In genomic region chr14:48012361-48013215, GRCm38 (mm10) we compare ENCODE assay signal across 13 mouse cellular contexts.
A peak's percentile ranks its signal among the peaks of the same experiment; 100 is the strongest.
DNase-seq lines count a peak whose midpoint lies in the region; ATAC-seq and TF ChIP-seq lines count a peak whose summit lies in the region.
"Had no signal": no experiment of that assay in that cellular context is flagged by ENCODE, and none has a peak within 500 bp of the region (broad histone marks: within the 10 kb centered on the region; RNA-seq: fewer than 3 reads in every experiment).

No protein-coding gene starts in this region.

- peak overlapping the region; percentile 35 for H3K27ac ChIP-seq in kidney, adult 2 months (ENCODE audit: insufficient read depth, low read depth, low read length)
- H3K27ac ChIP-seq in kidney, embryonic 14.5 days (ENCODE audit: low read depth, low read length): no peak overlapping the region
- H3K27ac ChIP-seq in ES-E14 (ENCODE audit: insufficient read depth, low read depth, low read length, poor library complexity, severe bottlenecking): no peak overlapping the region
- H3K27ac ChIP-seq in hindbrain, postnatal 0 days: peak overlapping the region; percentile 5; the same call in 1 of the 2 replicates
- H3K27ac ChIP-seq: embryonic facial prominence, embryonic 10.5 days; heart, embryonic 10.5 days; limb, embryonic 13.5 days had no signal

- H3K36me3 ChIP-seq in kidney, adult 2 months (ENCODE audit: control insufficient read depth, insufficient read depth, low read length): no peaks in the 10 kb centered on the region
- no peaks in the 10 kb centered on the region for H3K36me3 ChIP-seq in kidney, embryonic 14.5 days (ENCODE audit: control insufficient read depth, insufficient read depth, low read length)
- H3K36me3 ChIP-seq in ES-E14 (ENCODE audit: control insufficient read depth, insufficient read depth, low read length, poor library complexity, severe bottlenecking): no peaks in the 10 kb centered on the region
- no peaks in the 10 kb centered on the region for H3K36me3 ChIP-seq in hindbrain, postnatal 0 days (ENCODE audit: insufficient read depth, low read length)
- H3K36me3 ChIP-seq: embryonic facial prominence, embryonic 10.5 days; heart, embryonic 10.5 days; limb, embryonic 13.5 days had no signal

- peak; percentile 26 for DNase-seq in cerebellum, adult 9-10 months
- peak; percentile 61 for DNase-seq in kidney, adult 2 months
- peak; percentile 9 for DNase-seq in ES-E14 (ENCODE audit: low read depth, low spot score)
- peak; percentile 78 for DNase-seq in hindbrain, postnatal 0 days (ENCODE audit: low spot score)
- DNase-seq in thymus, postnatal 14 days: no peak
- no peak for DNase-seq in heart, postnatal 4 days
- DNase-seq: lung, postnatal 10 days; right cerebral cortex, postnatal 4 days had no signal

- 49% methylated on average over 2 of the region's 2 CpGs for WGBS in kidney, adult 2 months
- 66% methylated on average over 2 of the region's 2 CpGs for WGBS in kidney, embryonic 14.5 days
- WGBS in hindbrain, postnatal 0 days: 33% methylated on average over 2 of the region's 2 CpGs

- H3K4me2 ChIP-seq in kidney, embryonic 14.5 days (replicated peaks; ENCODE audit: low read depth, low read length): no peak overlapping the region
- no peak overlapping the region for H3K4me2 ChIP-seq in hindbrain, postnatal 0 days (ENCODE audit: low read depth, low read length)
- H3K4me2 ChIP-seq: limb, embryonic 13.5 days had no signal

- no peak for ATAC-seq in cerebellum, adult (ENCODE audit: insufficient number of reproducible peaks, low FRiP score, low TSS enrichment)
- no peak for ATAC-seq in kidney, embryonic 14.5 days (ENCODE audit: low FRiP score, low TSS enrichment)
- ATAC-seq in hindbrain, postnatal 0 days: peak; percentile 84

- H3K27me3 ChIP-seq in kidney, adult 2 months (replicated peaks; ENCODE audit: control insufficient read depth, insufficient read depth, low read length): no peaks in the 10 kb centered on the region
- H3K27me3 ChIP-seq in kidney, embryonic 14.5 days (ENCODE audit: control insufficient read depth, insufficient read depth, low read length): no peaks in the 10 kb centered on the region
- no peaks in the 10 kb centered on the region for H3K27me3 ChIP-seq in hindbrain, postnatal 0 days (ENCODE audit: insufficient read depth, low read length)
- H3K27me3 ChIP-seq: limb, embryonic 13.5 days had no signal

- H3K9me3 ChIP-seq in kidney, embryonic 14.5 days (ENCODE audit: control insufficient read depth, low read length): no peaks in the 10 kb centered on the region
- H3K9me3 ChIP-seq in ES-E14 (ENCODE audit: control insufficient read depth, insufficient read depth, low read depth, low read length): no peaks in the 10 kb centered on the region
- no peaks in the 10 kb centered on the region for H3K9me3 ChIP-seq in hindbrain, postnatal 0 days (ENCODE audit: low read length)
- H3K9me3 ChIP-seq: limb, embryonic 13.5 days had no signal

- no peak overlapping the region for H3K9ac ChIP-seq in kidney, embryonic 14.5 days (ENCODE audit: low read depth, low read length)
- no peak overlapping the region for H3K9ac ChIP-seq in ES-E14 (ENCODE audit: insufficient read depth, low read depth, low read length, poor library complexity, severe bottlenecking)
- no peak overlapping the region for H3K9ac ChIP-seq in hindbrain, postnatal 0 days (replicated peaks; ENCODE audit: low read length)
- H3K9ac ChIP-seq: limb, embryonic 13.5 days had no signal

- TF ChIP-seq CTCF in kidney, adult 2 months (conservative IDR thresholded peaks at IDR 0.05; ENCODE audit: insufficient read depth, insufficient read length, low read depth, low read length): no peak
- no peak for TF ChIP-seq CTCF in hindbrain, postnatal 0 days (IDR thresholded peaks at IDR 0.05; ENCODE audit: low read depth)

- in situ Hi-C loops in ES-E14 (cut with MboI; ENCODE audit: low sequenced_read_pairs in 2 of 2, unreplicated experiment in 2 of 2): no loop called here

- H3K4me3 ChIP-seq in kidney, adult 2 months (ENCODE audit: insufficient read depth, low read depth, low read length): no peak overlapping the region
- no peak overlapping the region for H3K4me3 ChIP-seq in kidney, embryonic 14.5 days (ENCODE audit: low read length)
- H3K4me3 ChIP-seq in ES-E14 (ENCODE audit: insufficient read depth in 1 of 2, low read depth in 1 of 2, low read length in 2 of 2, poor library complexity in 1 of 2, severe bottlenecking in 1 of 2): no peak overlapping the region
- no peak overlapping the region for H3K4me3 ChIP-seq in hindbrain, postnatal 0 days (ENCODE audit: low read length)
- H3K4me3 ChIP-seq: embryonic facial prominence, embryonic 10.5 days; heart, embryonic 10.5 days; limb, embryonic 13.5 days had no signal

- TF ChIP-seq POLR2A in kidney, adult 2 months (IDR thresholded peaks at IDR 0.05; ENCODE audit: low read depth, low read length): no peak

- no peaks in the 10 kb centered on the region; the same call in 1 of the 2 replicates for H3K4me1 ChIP-seq in kidney, adult 2 months (ENCODE audit: control insufficient read depth, insufficient read depth, low read length)
- 0 out of 2 replicates have a peak, but pooled peaks cover 4% of the 10 kb centered on the region for H3K4me1 ChIP-seq in kidney, embryonic 14.5 days (ENCODE audit: control insufficient read depth, insufficient read depth, low read length)
- H3K4me1 ChIP-seq in ES-E14 (ENCODE audit: control insufficient read depth in 2 of 2, insufficient read depth in 2 of 2, low read length in 2 of 2, poor library complexity in 1 of 2): peaks cover 0 to 2% of the 10 kb centered on the region in 2 experiments; a peak in 1 of 4 replicates
- H3K4me1 ChIP-seq in hindbrain, postnatal 0 days (ENCODE audit: insufficient read depth, low read length): no peaks in the 10 kb centered on the region
- H3K4me1 ChIP-seq: embryonic facial prominence, embryonic 10.5 days; heart, embryonic 10.5 days; limb, embryonic 13.5 days had no signal

TF ChIP-seq in ES-E14, 5 proteins besides CTCF, POLR2A, EP300 and RAD21:
- TF ChIP-seq ZNF384 (IDR thresholded peaks at IDR 0.05; ENCODE audit: low read depth, low read length) (peak; percentile 69), CHD2 (IDR thresholded peaks at IDR 0.05; ENCODE audit: low read depth, low read length) (no peak)

Comparison
In these comparisons a context has a peak if more than half of its experiments do, and no peak if none do; other contexts are left out.
1. H3K27ac ChIP-seq: peak in kidney, adult 2 months (single experiment) and hindbrain, postnatal 0 days (single experiment); none in kidney, embryonic 14.5 days (single experiment) and ES-E14 (single experiment).
2. DNase-seq: peak in cerebellum, adult 9-10 months (single experiment), kidney, adult 2 months (single experiment), ES-E14 (single experiment) and hindbrain, postnatal 0 days (single experiment); none in thymus, postnatal 14 days (single experiment) and heart, postnatal 4 days (single experiment).